Mouse (Mus musculus) CH12.LX (cell line): ENCODE results near the gene Cngb1.
A peak's percentile ranks its signal among the peaks of the same experiment; 100 is the strongest.

Experiments used
- BHLHE40 ChIP-seq: IDR thresholded peaks from 2 replicates; pipeline ENCODE4 v1.6.1; 2011; ENCODE audit warnings: mild to moderate bottlenecking, low read depth, low read length, improper control_type of control experiment
- CTCF ChIP-seq, 2 experiments: IDR thresholded peaks in 1 of 2; conservative IDR thresholded peaks in 1 of 2; 2 replicates each; pipeline ENCODE4 v1.5.1; 2011 to 2012; ENCODE audit warnings: low read depth in 2 of 2, low read length in 2 of 2, improper control_type of control experiment in 1 of 2, inconsistent platforms in 1 of 2, mild to moderate bottlenecking in 1 of 2, moderate library complexity in 1 of 2
- EP300 ChIP-seq: IDR thresholded peaks from 2 replicates; pipeline ENCODE4 v1.6.1; 2011; ENCODE audit warnings: low read length, improper control_type of control experiment
- JUND ChIP-seq: conservative IDR thresholded peaks from 2 replicates; pipeline ENCODE4 v1.6.1; 2011; ENCODE audit warnings: low read depth, low read length, improper control_type of control experiment
- MXI1 ChIP-seq: IDR thresholded peaks from 2 replicates; pipeline ENCODE4 v1.6.1; 2011; ENCODE audit warnings: mild to moderate bottlenecking, low read depth, low read length, improper control_type of control experiment
- PAX5 ChIP-seq: IDR thresholded peaks from 2 replicates; pipeline ENCODE4 v1.6.1; 2012; ENCODE audit warnings: low read length, inconsistent platforms, mixed read lengths
- POLR2A ChIP-seq: IDR thresholded peaks from 2 replicates; pipeline ENCODE4 v1.6.1; 2011; ENCODE audit warnings: low read depth, mild to moderate bottlenecking, improper control_type of control experiment, low read length
- SIN3A ChIP-seq: IDR thresholded peaks from 2 replicates; pipeline ENCODE4 v1.6.1; 2012; ENCODE audit warnings: low read length, improper control_type of control experiment, inconsistent platforms
- SMC3 ChIP-seq: IDR thresholded peaks from 2 replicates; pipeline ENCODE4 v1.6.1; 2011; ENCODE audit warnings: low read depth, low read length, improper control_type of control experiment
- TBP ChIP-seq: conservative IDR thresholded peaks from 2 replicates; pipeline ENCODE4 v1.6.1; 2011; ENCODE audit warnings: low read depth, low read length, improper control_type of control experiment
- TCF12 ChIP-seq: IDR thresholded peaks from 2 replicates; pipeline ENCODE4 v1.6.1; 2014; ENCODE audit warnings: low read depth, mild to moderate bottlenecking, inconsistent platforms, low read length, improper control_type of control experiment
- ZC3H11A ChIP-seq: IDR thresholded peaks from 2 replicates; pipeline ENCODE4 v1.6.1; 2012; ENCODE audit warnings: low read depth, mild to moderate bottlenecking, inconsistent platforms, low read length, improper control_type of control experiment
- ZKSCAN1 ChIP-seq: IDR thresholded peaks from 2 replicates; pipeline ENCODE4 v1.6.1; 2012; ENCODE audit warnings: low read depth, inconsistent platforms, low read length, improper control_type of control experiment, borderline replicate concordance
- ZNF384 ChIP-seq: IDR thresholded peaks from 2 replicates; pipeline ENCODE4 v1.6.1; 2012; ENCODE audit warnings: low read depth, low read length, improper control_type of control experiment, inconsistent platforms

- no peak for TF ChIP-seq POLR2A
- TF ChIP-seq EP300: no peak
- no peak for TF ChIP-seq CTCF (conservative IDR thresholded peaks at IDR 0.05 in 1 of 2, IDR thresholded peaks at IDR 0.05 in 1 of 2; ENCODE audit: low read depth in 2 of 2, low read length in 2 of 2)
- no peak for TF ChIP-seq PAX5
- TF ChIP-seq TCF12: no peak
- no peak for TF ChIP-seq ZKSCAN1
- no peak for TF ChIP-seq ZC3H11A
- 0 out of 2 replicates have a peak, but pooled peaks have one; percentile 12 for TF ChIP-seq BHLHE40
- no peak for TF ChIP-seq SIN3A
- no peak for TF ChIP-seq MXI1
- no peak for TF ChIP-seq SMC3
- no peak for TF ChIP-seq JUND
- no peak for TF ChIP-seq TBP
- TF ChIP-seq ZNF384: no peak
Observed at GRCm38 (mm10) chr8:95335706-95336105, 29.3 kb upstream of the Cngb1 start.
